Mouse (Mus musculus): ENCODE data around the gene Gm10945.

Gm10945 gene

DNA sequence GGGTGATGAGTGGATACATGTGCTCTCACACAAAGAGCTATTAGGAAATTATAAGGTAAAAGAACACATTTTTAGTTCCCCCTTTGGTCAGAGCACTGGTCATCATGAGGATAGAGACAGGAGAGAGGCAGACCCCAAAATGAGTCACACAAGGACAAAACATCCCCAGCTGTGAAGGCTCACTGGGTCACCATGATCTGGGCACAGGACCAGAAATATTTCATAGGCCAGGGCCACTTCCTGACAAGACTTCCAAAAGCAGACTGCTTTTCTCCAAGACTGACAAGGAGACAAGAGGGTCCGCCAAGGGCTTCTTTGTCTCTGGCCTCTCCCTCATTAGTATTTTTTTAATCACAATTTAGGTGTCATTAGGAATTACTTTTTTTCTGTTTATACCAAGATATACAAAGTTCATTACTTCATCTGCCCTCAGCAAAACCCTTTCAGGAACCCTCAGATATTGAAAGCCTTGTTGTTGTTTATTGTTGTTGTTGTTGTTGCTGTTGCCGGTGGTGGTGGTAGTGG lies at the start of gene Gm10945:
TSS of gene Gm10945 (minus strand) at position 475 of the 525 bp plus-strand sequence.
- no peak for ATAC-seq (ENCODE audit: insufficient number of reproducible peaks, low FRiP score, low TSS enrichment)

DNA sequence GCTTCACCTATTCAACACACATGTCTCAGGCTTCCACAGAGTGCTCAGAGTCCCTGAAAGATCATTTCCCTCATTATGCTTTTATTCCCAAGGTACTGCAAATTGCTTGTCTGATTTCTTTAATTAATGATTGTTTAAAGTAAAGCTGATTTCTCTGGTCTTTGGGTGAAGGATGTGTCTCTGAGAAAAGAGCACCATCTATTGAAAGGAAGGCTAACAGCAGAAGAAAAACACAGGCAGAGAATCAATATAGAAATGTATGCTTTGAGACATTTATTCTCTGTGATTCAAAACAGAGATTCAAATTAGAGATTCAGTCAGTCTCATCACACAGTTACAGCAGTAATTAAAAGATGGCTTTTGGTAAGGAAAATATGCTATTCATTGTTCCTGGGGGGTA lies 28.7 kb upstream of the Gm10945 start:
- ATAC-seq (ENCODE audit: insufficient number of reproducible peaks, low FRiP score, low TSS enrichment): no peak

DNA sequence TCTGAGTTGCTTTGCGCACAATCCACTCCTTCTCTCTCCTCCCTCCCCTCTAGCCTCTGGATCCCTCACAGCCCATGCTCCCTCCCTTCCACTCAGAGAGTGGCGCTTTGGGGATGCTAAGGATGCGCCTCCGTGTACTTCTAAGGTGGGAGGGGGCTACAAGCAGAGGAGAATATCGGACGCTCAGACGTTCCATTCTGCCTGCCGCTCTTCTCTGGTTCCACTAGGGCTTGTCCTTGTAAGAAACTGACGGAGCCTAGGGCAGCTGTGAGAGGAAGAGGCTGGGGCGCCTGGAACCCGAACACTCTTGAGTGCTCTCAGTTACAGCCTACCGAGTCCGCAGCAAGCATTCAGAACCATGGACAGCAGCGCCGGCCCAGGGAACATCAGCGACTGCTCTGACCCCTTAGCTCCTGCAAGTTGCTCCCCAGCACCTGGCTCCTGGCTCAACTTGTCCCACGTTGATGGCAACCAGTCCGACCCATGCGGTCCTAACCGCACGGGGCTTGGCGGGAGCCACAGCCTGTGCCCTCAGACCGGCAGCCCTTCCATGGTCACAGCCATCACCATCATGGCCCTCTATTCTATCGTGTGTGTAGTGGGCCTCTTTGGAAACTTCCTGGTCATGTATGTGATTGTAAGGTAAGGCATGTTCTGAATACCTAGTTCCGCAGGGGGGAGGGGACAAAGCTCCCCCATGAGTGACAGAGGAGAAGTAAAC lies 27.1 kb upstream of the Gm10945 start:
- no peak for ATAC-seq (ENCODE audit: insufficient number of reproducible peaks, low FRiP score, low TSS enrichment)

DNA sequence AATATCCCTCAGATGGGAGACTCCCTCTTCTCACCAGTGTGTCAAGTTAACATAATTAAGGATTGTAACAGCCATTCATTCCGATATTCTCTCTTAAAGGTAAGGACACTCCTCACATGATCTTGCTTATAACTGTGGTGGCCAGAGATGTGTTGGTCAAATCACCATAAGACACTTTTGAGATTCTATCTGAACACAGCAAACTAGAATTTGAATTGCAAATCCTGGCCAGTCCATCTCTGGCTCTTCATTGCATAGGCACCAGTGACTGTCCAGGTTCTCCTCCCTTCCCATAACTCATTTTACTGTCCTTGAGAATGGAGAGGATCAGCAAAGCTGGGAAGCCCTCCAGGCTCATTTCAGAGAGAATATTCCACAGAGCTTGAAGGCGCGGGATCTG lies 3.4 kb downstream of the Gm10945 start, which contains the start of gene Oprm1:
TSS of gene Oprm1 (plus strand) at position 301 of the 400 bp plus-strand sequence.
- no peak for ATAC-seq (ENCODE audit: insufficient number of reproducible peaks, low FRiP score, low TSS enrichment)

DNA sequence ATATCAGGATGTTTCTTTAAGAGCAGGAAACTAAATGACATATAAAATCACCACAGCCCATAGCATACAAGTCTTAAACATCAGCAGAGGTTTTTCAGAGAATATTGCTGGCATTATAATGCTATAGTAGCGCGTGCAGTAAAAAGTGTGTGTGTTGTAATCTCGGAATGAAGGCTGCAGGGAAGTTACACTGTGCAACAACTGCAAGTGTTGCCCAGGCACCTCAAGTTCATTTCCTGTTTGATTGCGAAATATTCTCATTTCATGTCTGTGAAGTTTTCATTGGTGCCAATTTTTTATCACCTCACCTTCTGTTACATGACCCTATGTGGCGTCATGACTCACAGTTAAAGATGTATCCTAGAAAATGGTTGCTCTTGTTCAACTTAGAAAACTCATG lies 8.2 kb downstream of the Gm10945 start:
- ATAC-seq (ENCODE audit: insufficient number of reproducible peaks, low FRiP score, low TSS enrichment): no peak

DNA sequence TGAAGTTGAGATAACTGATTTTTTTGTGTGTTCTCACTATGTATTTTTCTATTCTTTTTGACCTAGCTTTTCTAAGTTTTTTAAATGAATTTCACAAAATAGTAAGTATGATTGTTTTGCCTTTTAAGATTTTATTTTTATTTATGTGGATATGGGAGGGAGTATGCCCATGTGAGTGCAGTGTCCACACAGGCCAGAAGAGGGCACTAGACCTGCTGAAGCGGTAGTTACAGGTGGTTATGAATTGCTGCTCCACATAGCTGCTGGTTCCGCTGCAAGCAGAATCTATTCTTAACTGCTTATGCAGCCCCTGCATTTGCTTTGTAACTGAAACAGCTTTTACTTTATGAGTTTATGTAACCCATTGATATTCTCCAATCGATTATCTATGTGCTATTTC lies 33.1 kb downstream of the Gm10945 start:
- ATAC-seq (ENCODE audit: insufficient number of reproducible peaks, low FRiP score, low TSS enrichment): no peak

DNA sequence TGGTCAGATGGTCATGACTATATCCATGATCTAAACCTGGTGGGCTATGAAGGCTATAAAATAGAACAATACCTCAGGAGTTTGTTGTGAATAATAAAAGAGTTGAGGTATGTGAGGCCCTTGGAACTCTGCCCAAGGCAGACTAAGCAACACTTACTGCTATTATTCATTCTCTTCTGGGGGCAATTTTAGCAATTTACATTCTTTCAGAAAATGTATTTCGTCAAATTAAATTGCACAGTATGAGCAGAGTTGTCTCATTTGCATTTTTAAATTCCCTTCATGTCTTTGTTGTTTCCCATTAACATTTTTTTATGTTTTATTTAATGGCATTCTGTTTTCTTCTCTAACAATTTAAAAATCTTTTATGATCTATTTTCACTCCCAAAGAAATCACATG lies 37.8 kb downstream of the Gm10945 start:
- no peak for ATAC-seq (ENCODE audit: insufficient number of reproducible peaks, low FRiP score, low TSS enrichment)

DNA sequence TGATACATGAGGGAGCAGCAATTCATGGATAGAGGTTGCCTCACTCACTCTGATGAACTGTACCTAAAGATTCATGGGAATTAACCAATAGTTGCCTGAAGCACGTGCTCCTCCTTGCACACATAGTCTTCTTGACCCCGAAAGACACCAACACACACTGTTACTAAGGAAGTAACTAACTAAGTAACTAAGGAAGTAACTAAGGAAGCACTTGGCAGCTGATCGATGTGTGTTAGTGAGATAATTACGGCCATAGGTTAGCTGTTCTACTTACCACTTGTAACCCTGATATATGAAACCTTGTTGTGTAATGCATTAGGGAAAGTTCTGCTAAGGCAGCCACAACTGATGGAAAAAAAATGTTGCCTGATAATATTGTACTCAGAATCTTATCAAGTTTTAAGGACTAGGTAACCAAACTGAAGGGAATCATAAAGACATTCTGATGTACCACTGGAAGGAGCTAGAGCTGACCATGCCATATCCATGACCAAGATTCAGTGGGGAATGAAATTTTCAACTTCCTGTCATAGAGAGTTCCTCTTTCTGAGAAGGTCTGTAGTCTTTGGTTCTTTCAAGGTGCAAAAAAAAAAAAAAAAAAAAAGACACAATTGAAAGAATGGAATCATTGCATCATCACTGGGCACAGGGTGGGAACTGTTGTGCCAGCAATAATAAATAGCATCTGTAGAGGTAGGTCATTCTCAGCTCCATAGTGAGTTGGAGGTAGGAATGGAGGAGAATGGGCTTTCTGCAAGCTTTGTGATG lies 44.2 kb downstream of the Gm10945 start:
- no peak for ATAC-seq (ENCODE audit: insufficient number of reproducible peaks, low FRiP score, low TSS enrichment)

DNA sequence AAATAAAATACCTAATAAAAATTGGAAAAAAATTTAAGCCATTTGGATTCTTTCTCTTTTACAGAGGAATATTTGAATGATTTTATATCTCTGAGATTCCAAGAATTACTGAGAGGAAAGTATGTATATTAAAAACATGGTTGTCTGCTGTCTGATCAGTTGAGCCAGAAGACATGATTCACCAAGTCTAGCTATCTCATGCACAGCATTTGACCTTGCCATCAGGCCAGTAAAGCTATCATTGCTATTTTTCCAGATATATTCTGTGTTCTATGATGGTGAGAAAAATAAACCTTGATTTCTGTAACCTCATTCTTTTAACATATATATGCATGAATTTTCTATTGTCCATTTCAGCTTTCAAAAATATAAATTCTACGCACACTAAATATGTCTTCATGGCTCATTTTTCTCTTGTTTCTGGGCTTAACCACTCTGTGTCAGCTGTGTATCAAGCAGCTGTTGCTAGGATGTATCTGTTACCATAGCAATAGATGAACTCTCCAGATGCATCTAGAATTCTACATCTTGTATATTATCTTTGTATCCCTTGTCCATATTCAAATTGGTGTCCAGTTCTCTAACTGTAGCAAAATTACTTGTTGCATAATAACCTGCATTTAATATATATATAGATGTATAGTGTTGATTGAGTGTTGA lies 56.2 kb downstream of the Gm10945 start:
- no peak for ATAC-seq (ENCODE audit: insufficient number of reproducible peaks, low FRiP score, low TSS enrichment)

DNA sequence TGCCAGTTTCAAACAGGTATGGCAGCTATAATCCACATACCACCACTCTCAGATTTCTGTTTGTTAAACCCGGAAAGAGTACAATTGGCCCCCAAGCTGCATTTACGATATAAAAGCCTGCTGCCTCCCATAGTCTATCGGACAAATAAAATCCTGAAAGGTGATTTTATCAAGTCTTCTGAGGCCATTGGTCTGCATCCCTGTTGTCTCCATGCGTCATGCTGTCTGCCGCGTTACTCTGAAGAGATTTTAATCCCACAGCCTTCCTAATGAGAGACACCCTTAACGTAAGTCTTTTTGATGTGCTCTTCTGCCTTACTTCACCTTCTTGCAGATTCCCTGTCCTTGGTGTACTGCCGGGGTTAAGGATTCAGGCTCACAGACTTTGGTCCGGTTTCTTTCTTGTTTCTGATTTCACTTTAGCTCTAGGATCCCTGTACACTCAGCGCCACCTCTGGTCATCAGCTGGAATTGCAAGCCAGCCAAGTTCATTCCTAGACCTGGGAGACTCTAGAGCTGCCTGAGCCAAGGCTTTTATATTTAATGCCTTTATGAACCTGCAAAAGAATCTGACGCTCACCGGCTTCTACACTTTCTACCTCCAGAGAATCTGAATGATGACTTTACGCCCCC lies 67.2 kb downstream of the Gm10945 start:
- ATAC-seq (ENCODE audit: insufficient number of reproducible peaks, low FRiP score, low TSS enrichment): 0 out of 2 replicates have a peak, but pooled peaks have one; percentile 74
